Comparison of ENCODE assay signal across 17 mouse cellular contexts in the genomic region with DNA sequence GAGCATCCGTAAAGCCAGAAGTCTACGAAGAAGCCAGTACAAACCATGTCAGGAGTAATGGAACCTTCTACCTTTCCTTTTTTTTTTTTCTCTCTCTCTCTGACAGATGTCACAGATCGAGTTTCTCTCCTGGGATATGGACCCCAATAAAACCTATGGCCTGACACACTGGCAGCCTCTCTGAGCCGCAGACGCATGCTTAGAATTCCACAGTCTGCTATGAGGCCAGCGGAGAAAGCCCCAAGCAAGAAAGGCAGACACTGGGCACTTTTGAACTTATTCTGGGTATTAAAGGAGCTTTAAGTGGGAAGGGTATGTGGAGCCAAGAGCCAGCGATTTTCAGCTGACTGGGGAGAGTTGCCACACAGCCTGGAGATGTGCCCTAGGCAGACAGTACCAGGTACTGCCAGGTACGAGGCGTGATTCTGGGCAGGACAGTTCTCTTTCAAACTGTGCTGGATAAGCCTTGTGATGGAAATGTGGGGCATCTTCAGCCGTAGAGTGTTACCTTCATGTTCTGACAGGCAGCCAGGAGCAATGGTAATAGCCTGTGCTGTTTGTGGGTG.
DNase-seq lines count a peak whose midpoint lies in the region; ATAC-seq and TF ChIP-seq lines count a peak whose summit lies in the region.
"Had no signal": no experiment of that assay in that cellular context is flagged by ENCODE, and none has a peak within 500 bp of the region (broad histone marks: within the 10 kb centered on the region; RNA-seq: fewer than 3 reads in every experiment).

No protein-coding gene starts in this region.

- DNase-seq in gastrocnemius, adult 2 months = peak; percentile 48
- no peak for DNase-seq in gastrocnemius, postnatal 4 days (ENCODE audit: low spot score in 2 of 2)
- DNase-seq in kidney, postnatal 4 days = peak; percentile 16 to 33
- no peak for DNase-seq in kidney, adult 2 months
- DNase-seq in embryonic facial prominence, embryonic 10.5 days (ENCODE audit: low spot score) = peak; percentile 51
- no peak for DNase-seq in left cerebral cortex, adult 9 months (ENCODE audit: low spot score in 2 of 2)
- DNase-seq: cerebellum, postnatal 14 days; gastrocnemius, postnatal 10 days; kidney, adult 8-10 months; liver, embryonic 13.5 days; right cerebral cortex, postnatal 25 days had no signal

- H3K9me3 ChIP-seq in embryonic facial prominence, embryonic 10.5 days = no peaks in the 10 kb centered on the region
- H3K9me3 ChIP-seq in limb, embryonic 12.5 days = no peaks in the 10 kb centered on the region
- no peaks in the 10 kb centered on the region for H3K9me3 ChIP-seq in intestine, embryonic 15.5 days
- H3K9me3 ChIP-seq: liver, embryonic 13.5 days had no signal

- intact Hi-C loops in gastrocnemius, adult 2 months (cut with DNase I) = loop anchor here (5.0 kb wide), 2 partner anchors 42 to 57 kb away; no protein-coding TSS in a partner anchor

- TF ChIP-seq CTCF in gastrocnemius, adult 2 months (IDR thresholded peaks at IDR 0.05) = no peak
- no peak for TF ChIP-seq CTCF in kidney, adult 2 months (conservative IDR thresholded peaks at IDR 0.05; ENCODE audit: insufficient read depth, insufficient read length, low read depth, low read length)

- no peak overlapping the region for H3K9ac ChIP-seq in limb, embryonic 12.5 days (replicated peaks)
- no peak overlapping the region for H3K9ac ChIP-seq in intestine, embryonic 15.5 days
- H3K9ac ChIP-seq: liver, embryonic 13.5 days had no signal

- ATAC-seq in limb, embryonic 12.5 days (ENCODE audit: insufficient number of reproducible peaks, insufficient read depth, low FRiP score, low TSS enrichment, low read depth) = no peak
- no peak; the same call in 1 of the 2 replicates for ATAC-seq in intestine, embryonic 15.5 days
- ATAC-seq: forebrain, embryonic 14.5 days; hindbrain, embryonic 16.5 days; Patski had no signal

- peak overlapping the region; percentile 27; the same call in 1 of the 2 replicates for H3K4me2 ChIP-seq in limb, embryonic 12.5 days
- no peak overlapping the region for H3K4me2 ChIP-seq in intestine, embryonic 15.5 days (replicated peaks)
- H3K4me2 ChIP-seq: liver, embryonic 13.5 days had no signal

- no peak for TF ChIP-seq POLR2A in kidney, adult 2 months (IDR thresholded peaks at IDR 0.05; ENCODE audit: low read depth, low read length)

- 63% methylated on average over 10 of the region's 10 CpGs for whole genome bisulfite sequencing in kidney, adult 2 months
- WGBS in embryonic facial prominence, embryonic 10.5 days = 33% methylated on average over 10 of the region's 10 CpGs
- WGBS in limb, embryonic 12.5 days = 19% methylated on average over 10 of the region's 10 CpGs
- WGBS in intestine, embryonic 15.5 days = 49% methylated on average over 10 of the region's 10 CpGs

- H3K4me1 ChIP-seq in kidney, adult 2 months (ENCODE audit: control insufficient read depth, insufficient read depth, low read length) = no peaks in the 10 kb centered on the region
- peaks cover 62% of the 10 kb centered on the region for H3K4me1 ChIP-seq in embryonic facial prominence, embryonic 10.5 days
- peaks cover 53% of the 10 kb centered on the region for H3K4me1 ChIP-seq in limb, embryonic 12.5 days (replicated peaks)
- 0 out of 2 replicates have a peak, but pooled peaks cover 4% of the 10 kb centered on the region for H3K4me1 ChIP-seq in intestine, embryonic 15.5 days (replicated peaks)
- H3K4me1 ChIP-seq: liver, embryonic 13.5 days had no signal

- peak overlapping the region; percentile 71 for H3K27ac ChIP-seq in gastrocnemius, adult 2 months
- H3K27ac ChIP-seq in kidney, adult 2 months (ENCODE audit: insufficient read depth, low read depth, low read length) = no peak overlapping the region
- H3K27ac ChIP-seq in embryonic facial prominence, embryonic 10.5 days (replicated peaks) = peak overlapping the region; percentile 57; the same call in 1 of the 2 replicates
- H3K27ac ChIP-seq in limb, embryonic 12.5 days = peak overlapping the region; percentile 35; the same call in 1 of the 2 replicates
- H3K27ac ChIP-seq in intestine, embryonic 15.5 days = no peak overlapping the region
- H3K27ac ChIP-seq: layer of hippocampus, adult 2 months; liver, embryonic 13.5 days had no signal

- H3K27me3 ChIP-seq in kidney, adult 2 months (replicated peaks; ENCODE audit: control insufficient read depth, insufficient read depth, low read length) = no peaks in the 10 kb centered on the region
- 0 out of 2 replicates have a peak, but pooled peaks cover 5% of the 10 kb centered on the region for H3K27me3 ChIP-seq in embryonic facial prominence, embryonic 10.5 days (replicated peaks; ENCODE audit: low read depth, poor library complexity, severe bottlenecking)
- peaks cover 10% of the 10 kb centered on the region; the same call in 1 of the 2 replicates for H3K27me3 ChIP-seq in limb, embryonic 12.5 days
- H3K27me3 ChIP-seq in intestine, embryonic 15.5 days (replicated peaks) = no peaks in the 10 kb centered on the region
- H3K27me3 ChIP-seq: liver, embryonic 13.5 days; Patski had no signal

- H3K36me3 ChIP-seq in kidney, adult 2 months (ENCODE audit: control insufficient read depth, insufficient read depth, low read length) = no peaks in the 10 kb centered on the region
- no peaks in the 10 kb centered on the region for H3K36me3 ChIP-seq in embryonic facial prominence, embryonic 10.5 days (replicated peaks)
- H3K36me3 ChIP-seq in limb, embryonic 12.5 days = no peaks in the 10 kb centered on the region
- H3K36me3 ChIP-seq in intestine, embryonic 15.5 days = no peaks in the 10 kb centered on the region
- H3K36me3 ChIP-seq: liver, embryonic 13.5 days had no signal

- no peak overlapping the region for H3K4me3 ChIP-seq in gastrocnemius, adult 2 months
- H3K4me3 ChIP-seq in kidney, adult 2 months (ENCODE audit: insufficient read depth, low read depth, low read length) = no peak overlapping the region
- no peak overlapping the region for H3K4me3 ChIP-seq in embryonic facial prominence, embryonic 10.5 days
- H3K4me3 ChIP-seq in limb, embryonic 12.5 days (replicated peaks) = no peak overlapping the region
- no peak overlapping the region for H3K4me3 ChIP-seq in intestine, embryonic 15.5 days (replicated peaks)
- H3K4me3 ChIP-seq: layer of hippocampus, adult 2 months; liver, embryonic 13.5 days had no signal

Comparison
In these comparisons a context has a peak if more than half of its experiments do, and no peak if none do; other contexts are left out.
1. DNase-seq: peak in gastrocnemius, adult 2 months (single experiment), kidney, postnatal 4 days (2 of 2) and embryonic facial prominence, embryonic 10.5 days (single experiment); none in gastrocnemius, postnatal 4 days (0 of 2), kidney, adult 2 months (single experiment) and left cerebral cortex, adult 9 months (0 of 2).
2. H3K27ac ChIP-seq: peak in gastrocnemius, adult 2 months (single experiment), embryonic facial prominence, embryonic 10.5 days (single experiment) and limb, embryonic 12.5 days (single experiment); none in kidney, adult 2 months (single experiment) and intestine, embryonic 15.5 days (single experiment).